Mouse (Mus musculus) thymus, adult 18-20 months (tissue): ENCODE results near the gene Cux1.

Source experiments
- DNase-seq, 2 experiments: peaks; one replicate each; pipeline ENCODE4 v3.0.0; 2022; ENCODE audit warnings: mixed read lengths in 2 of 2

Cux1 gene

GRCm38 (mm10) chr5:136535976-136536725, 31.1 kb downstream of the Cux1 start:
- no peak for DNase-seq

- no peak for DNase-seq
These were observed 32.1 kb downstream of the Cux1 start for GRCm38 (mm10) chr5:136535204-136535603.

DNA sequence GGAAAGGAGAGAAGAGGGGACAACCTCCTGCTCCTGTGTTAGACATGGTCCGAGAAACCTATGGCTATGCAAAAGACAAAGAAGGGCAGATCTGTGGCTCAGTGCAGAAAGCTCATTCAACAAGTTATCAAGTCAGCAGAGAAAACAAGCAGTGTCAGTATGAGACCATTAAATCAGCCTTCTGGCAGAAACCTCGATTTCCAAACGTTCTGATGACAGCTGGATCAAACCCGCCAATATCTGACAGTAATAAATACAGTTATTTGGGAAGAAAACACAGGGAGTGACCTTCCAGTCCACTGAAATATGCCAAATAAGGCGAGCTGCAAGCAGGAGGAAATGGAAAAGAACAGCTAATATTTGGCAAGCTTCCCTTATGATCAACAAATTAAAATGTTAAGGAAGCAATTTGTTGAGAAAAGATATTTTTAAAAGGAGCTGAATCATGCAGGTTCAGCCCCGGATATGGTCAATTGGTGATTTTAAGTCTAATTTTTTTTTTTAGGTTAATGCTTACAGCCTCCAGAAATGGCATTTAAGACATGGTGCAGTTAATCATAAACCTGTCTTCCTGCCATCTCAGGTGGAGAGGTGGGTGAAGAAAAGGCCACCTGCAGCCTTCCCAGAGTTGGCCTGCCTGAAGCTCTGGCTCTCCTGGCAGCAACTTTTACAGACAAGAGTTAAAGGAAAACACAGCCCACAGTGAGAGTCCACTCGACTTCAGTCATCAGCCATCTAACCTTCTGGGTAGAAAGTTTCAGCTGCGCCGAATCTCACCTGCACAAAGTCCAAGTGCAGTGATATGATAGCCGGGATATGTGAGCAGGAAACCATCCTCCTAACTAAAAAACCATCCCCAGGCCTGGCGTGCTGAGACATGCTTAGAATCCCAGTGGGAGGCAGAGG, 33.7 kb downstream of the Cux1 start:
- no peak for DNase-seq

DNA sequence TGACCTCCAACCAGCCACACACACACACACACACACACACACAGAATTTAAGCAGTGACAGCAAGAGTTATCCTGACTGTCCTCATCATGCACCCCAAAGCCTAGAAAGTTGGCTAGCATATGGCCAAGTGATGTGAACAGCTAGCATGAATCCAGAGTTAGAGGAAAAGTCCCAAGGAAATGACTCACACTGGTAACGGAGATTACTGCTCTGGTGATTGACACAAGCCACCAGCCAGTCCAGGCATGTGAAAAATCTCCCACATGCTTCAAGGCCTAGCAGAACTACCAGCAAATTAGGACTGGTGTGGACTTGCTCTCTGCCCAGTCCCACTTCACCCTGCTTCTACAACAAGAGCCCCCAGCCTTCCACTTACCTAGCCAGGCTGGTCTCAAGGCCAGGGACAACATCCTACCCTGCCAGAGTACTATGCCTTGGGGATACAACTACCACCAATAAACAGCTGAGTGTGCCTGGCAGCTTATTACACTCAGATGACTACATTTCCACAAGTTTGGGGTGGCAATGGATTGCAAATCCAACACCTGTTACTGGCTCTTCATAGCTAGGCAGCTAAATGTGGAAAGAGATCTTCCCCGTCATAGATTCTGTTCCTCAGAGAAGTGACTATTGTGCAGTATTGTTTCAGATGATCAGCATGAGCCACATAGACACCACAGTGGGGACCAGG, 35.5 kb downstream of the Cux1 start:
- no peak for DNase-seq

GRCm38 (mm10) chr5:136530931-136531330, 36.4 kb downstream of the Cux1 start:
- DNase-seq: no peak

GRCm38 (mm10) chr5:136529165-136529564, 38.1 kb downstream of the Cux1 start:
- no peak for DNase-seq

DNA sequence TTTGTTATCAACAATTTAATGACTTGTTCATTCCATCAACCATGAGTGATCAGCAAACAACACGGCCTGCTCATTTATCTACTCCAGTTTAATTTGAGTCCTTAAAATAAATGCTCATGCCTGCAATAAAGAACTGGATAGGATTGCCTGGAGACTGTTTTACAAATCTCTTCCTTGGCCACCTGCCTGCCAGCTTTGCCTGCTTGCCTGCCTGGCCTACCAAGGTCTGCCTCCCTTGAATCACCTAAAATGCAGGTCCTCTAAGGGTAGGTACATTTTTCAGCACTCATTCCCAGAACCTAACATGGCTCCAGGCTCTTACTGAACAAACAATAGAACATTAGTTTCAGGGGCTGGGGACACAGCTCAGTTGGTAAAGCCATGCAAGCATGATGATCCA, 39.4 kb downstream of the Cux1 start:
- DNase-seq: no peak

DNA sequence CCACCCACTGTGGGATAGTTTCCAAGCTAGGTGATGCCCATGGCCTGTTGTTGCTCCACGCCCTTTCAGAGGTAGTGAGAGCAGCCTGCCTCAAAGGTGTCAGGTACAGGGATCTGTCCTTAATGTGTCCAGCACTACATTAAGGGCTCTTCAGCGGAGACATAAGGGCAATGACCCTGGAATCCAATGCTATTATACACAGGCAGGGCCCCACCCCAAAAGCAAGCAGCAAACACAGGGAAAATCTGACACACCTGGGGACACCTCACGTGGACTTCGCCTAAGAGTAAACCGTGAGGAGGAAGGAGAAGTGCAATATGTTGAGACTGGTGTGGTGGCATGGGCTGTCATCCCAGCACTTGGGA, 40.8 kb downstream of the Cux1 start:
- no peak for DNase-seq

- no peak for DNase-seq
These were observed 41.3 kb downstream of the Cux1 start for GRCm38 (mm10) chr5:136525896-136526544.

DNA sequence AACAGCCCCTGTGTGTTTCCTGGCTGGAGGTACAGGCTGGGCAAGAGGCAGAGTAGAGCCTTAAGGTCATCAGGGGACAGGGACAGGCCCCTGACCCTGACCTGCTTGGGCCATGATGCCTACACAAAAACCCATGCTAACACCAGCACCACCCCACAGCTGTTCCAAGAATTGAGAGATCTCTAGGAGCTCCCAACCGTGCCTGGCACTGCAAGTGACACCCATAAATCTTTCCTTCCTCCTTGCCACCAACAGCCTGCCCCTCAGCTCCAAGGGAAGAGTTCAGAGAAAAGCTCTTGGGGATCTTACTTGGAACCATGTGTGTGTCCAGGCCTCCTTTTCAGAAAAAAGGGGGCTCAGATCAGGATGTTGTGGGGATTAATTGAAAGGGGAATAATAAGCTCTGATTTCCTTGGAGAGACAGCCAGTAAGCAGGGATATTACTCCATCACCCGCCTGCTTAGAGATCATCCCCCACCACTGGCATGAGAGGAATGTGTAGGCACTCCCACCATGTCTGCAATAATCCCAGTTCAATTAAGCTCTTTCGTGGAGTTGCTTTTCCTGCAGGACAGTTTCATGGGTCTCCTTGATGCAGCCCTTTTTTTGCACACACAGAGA, 44.3 kb downstream of the Cux1 start:
- no peak for DNase-seq

- no peak for DNase-seq
These were observed 45.6 kb downstream of the Cux1 start for GRCm38 (mm10) chr5:136521656-136522055.

DNA sequence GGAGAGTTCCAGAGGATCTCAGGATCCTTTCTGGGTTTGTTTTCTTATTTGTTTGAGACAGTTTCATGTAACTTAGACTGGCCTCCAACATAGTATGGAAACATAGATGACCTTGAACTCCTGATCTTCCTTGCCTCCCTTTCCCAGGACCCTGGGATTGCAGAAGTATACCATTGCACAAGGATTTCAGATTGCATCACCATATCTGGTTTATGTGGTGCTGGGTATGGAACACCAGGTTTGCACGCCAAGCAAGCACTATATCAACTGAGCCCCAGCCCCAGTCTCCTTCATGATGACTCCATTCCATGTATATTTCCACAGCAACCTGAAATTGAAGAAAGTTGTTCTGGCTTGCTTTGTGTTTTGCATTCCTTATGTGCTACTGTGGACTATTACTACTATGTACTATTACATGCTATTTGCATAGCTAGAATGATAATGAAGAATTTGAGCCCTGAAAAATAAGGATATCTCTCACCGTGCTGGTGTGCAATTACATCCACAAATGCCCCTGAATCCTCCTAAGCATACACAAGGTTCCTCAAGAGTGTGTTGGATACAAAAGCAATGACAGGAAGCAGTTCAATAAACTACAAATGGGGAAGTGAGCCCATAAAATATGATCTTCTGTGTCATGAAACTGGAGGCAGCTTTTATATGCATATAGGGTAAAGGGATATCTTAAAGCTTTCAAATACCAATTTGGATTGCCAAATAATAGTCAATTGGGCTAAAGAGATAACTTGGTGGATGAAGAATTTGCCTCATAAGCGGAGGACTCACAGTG, 48.4 kb downstream of the Cux1 start:
- DNase-seq: no peak

GRCm38 (mm10) chr5:136517510-136517909, 49.8 kb downstream of the Cux1 start:
- no peak for DNase-seq

GRCm38 (mm10) chr5:136516593-136516992, 50.7 kb downstream of the Cux1 start:
- no peak for DNase-seq

DNA sequence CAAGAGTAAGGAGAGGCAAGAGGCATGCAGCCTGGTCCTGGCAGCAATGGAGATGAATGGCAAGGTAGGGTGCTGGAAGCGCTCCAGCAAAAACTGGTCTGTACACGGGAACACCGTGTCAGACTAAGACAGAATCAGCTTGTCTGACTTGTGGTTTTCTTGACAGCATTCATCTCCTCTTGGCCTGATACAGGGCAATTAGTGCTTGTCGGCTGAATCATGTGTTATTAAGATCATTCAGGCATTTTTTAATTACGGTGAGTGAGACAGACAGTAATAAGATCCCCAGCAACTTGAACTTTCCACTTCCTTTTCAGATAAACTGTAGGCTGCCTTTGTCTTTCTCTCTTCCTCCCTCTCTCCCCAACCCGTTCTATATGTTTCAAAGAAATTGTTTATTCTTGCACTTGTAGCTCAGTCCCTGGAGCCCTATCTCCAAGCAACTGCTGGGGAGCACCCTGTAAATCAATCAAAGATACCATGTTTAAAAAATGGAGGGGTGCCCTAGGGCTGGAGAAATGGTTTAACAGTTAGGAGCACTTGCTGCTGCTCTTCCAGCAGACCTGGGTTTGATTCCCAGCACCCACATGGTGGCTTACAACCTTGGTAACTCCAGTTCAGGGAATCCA, 53.1 kb downstream of the Cux1 start:
- DNase-seq: no peak

- DNase-seq: no peak
These were observed 55.1 kb downstream of the Cux1 start for GRCm38 (mm10) chr5:136512103-136512674.

DNA sequence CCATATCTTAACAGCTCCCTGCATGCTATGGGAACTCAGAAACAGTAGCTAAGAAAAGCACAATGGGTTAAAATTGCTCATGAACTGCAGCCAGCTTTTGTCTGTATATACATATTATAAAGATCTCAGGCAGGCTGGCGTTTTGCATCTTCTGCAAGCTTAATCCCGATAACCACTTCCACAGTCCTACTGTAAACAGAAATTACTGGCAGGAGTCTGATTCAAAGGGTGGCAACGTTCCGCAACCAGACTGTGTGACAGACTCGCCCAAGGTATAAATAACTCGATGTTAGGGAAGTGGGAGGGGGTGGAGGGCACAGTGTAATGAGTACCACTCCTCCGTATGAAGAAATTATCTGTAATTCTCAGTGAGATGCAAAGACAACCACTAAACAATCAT, 55.9 kb downstream of the Cux1 start:
- no peak for DNase-seq

- DNase-seq: no peak
These were observed 56.7 kb downstream of the Cux1 start for GRCm38 (mm10) chr5:136510609-136511008.

DNA sequence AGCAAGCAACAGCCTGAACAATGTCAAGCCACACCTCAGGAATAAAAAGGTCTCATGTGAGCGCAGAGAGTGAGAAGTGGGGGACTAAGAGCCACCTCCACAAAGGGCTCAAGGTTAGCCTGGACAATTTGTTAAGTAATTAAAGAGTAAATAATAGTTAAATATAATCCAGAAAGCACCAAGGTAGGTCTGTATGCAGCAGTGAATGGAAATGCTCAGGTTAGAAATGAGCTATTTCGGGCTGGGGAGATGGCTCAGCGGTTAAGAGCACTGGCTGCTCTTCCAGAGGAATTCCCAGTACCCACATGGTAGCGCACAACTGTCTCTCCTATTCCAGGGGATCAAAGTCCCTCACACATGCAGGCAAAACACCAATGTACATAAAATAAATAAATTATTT, 59.7 kb downstream of the Cux1 start:
- no peak for DNase-seq

- no peak for DNase-seq
These were observed 61.0 kb downstream of the Cux1 start for GRCm38 (mm10) chr5:136506262-136506661.
